Comparison of ENCODE assay signal across 23 mouse cellular contexts in genomic region chr11:117228139-117228538, GRCm38 (mm10). TPM values are rescaled to one million over a fixed set of nuclear protein-coding genes. Genes with fewer than 3 reads are reported as not detected.
DNase-seq lines count a peak whose midpoint lies in the region; ATAC-seq lines count a peak whose summit lies in the region.
"Had no signal": no experiment of that assay in that cellular context is flagged by ENCODE, and none has a peak within 500 bp of the region (broad histone marks: within the 10 kb centered on the region; RNA-seq: fewer than 3 reads in every experiment).

No protein-coding gene starts in this region.

- WGBS in lung, embryonic 15.5 days: 53% methylated on average over 10 of the region's 10 CpGs
- WGBS in embryonic facial prominence, embryonic 13.5 days: 27% methylated on average over 10 of the region's 10 CpGs
- WGBS in limb, embryonic 15.5 days: 49% methylated on average over 10 of the region's 10 CpGs
- WGBS in kidney, embryonic 14.5 days: 50% methylated on average over 10 of the region's 10 CpGs
- WGBS in midbrain, embryonic 13.5 days: 59% methylated on average over 10 of the region's 10 CpGs

- H3K36me3 ChIP-seq in lung, embryonic 15.5 days: no peaks in the 10 kb centered on the region
- no peaks in the 10 kb centered on the region for H3K36me3 ChIP-seq in embryonic facial prominence, embryonic 13.5 days
- no peaks in the 10 kb centered on the region for H3K36me3 ChIP-seq in limb, embryonic 15.5 days
- no peaks in the 10 kb centered on the region for H3K36me3 ChIP-seq in kidney, embryonic 14.5 days (ENCODE audit: control insufficient read depth, insufficient read depth, low read length)
- H3K36me3 ChIP-seq in midbrain, embryonic 13.5 days: no peaks in the 10 kb centered on the region
- H3K36me3 ChIP-seq: forebrain, embryonic 10.5 days; heart, embryonic 13.5 days; hindbrain, embryonic 15.5 days; liver, embryonic 13.5 days; midbrain, embryonic 12.5 days had no signal

- no peak for ATAC-seq in lung, embryonic 15.5 days (ENCODE audit: borderline replicate concordance, extremely low read depth, low FRiP score, low TSS enrichment)
- ATAC-seq in embryonic facial prominence, embryonic 13.5 days (ENCODE audit: insufficient number of reproducible peaks, insufficient read depth, low FRiP score, low TSS enrichment, low read depth): no peak
- ATAC-seq in limb, embryonic 15.5 days (ENCODE audit: insufficient number of reproducible peaks, low FRiP score, low TSS enrichment, low read depth): no peak
- no peak for ATAC-seq in kidney, embryonic 14.5 days (ENCODE audit: low FRiP score, low TSS enrichment)
- ATAC-seq in midbrain, embryonic 13.5 days: no peak
- ATAC-seq: CD4-positive, CD25-positive, alpha-beta regulatory T cell, adult 4 months had no signal

- H3K27me3 ChIP-seq in lung, embryonic 15.5 days: no peaks in the 10 kb centered on the region
- no peaks in the 10 kb centered on the region for H3K27me3 ChIP-seq in embryonic facial prominence, embryonic 13.5 days
- no peaks in the 10 kb centered on the region for H3K27me3 ChIP-seq in limb, embryonic 15.5 days
- no peaks in the 10 kb centered on the region for H3K27me3 ChIP-seq in kidney, embryonic 14.5 days (ENCODE audit: control insufficient read depth, insufficient read depth, low read length)
- H3K27me3 ChIP-seq in midbrain, embryonic 13.5 days: peaks cover 2% of the 10 kb centered on the region; the same call in 1 of the 2 replicates
- H3K27me3 ChIP-seq: heart, embryonic 13.5 days; hindbrain, embryonic 15.5 days had no signal

- H3K4me3 ChIP-seq in lung, embryonic 15.5 days: no peak overlapping the region
- no peak overlapping the region for H3K4me3 ChIP-seq in embryonic facial prominence, embryonic 13.5 days
- H3K4me3 ChIP-seq in limb, embryonic 15.5 days: no peak overlapping the region
- no peak overlapping the region for H3K4me3 ChIP-seq in kidney, embryonic 14.5 days (ENCODE audit: low read length)
- H3K4me3 ChIP-seq in midbrain, embryonic 13.5 days (replicated peaks): no peak overlapping the region
- H3K4me3 ChIP-seq: forebrain, embryonic 10.5 days; heart, embryonic 13.5 days; hindbrain, embryonic 15.5 days; left cerebral cortex, adult 2 months; liver, embryonic 13.5 days; midbrain, embryonic 12.5 days had no signal

- H3K27ac ChIP-seq in lung, embryonic 15.5 days: peak overlapping the region; percentile 7; the same call in 1 of the 2 replicates
- H3K27ac ChIP-seq in embryonic facial prominence, embryonic 13.5 days: peak overlapping the region; percentile 72
- H3K27ac ChIP-seq in limb, embryonic 15.5 days: peak overlapping the region; percentile 50
- H3K27ac ChIP-seq in kidney, embryonic 14.5 days (ENCODE audit: low read depth, low read length): no peak overlapping the region
- no peak overlapping the region for H3K27ac ChIP-seq in midbrain, embryonic 13.5 days
- H3K27ac ChIP-seq: forebrain, embryonic 10.5 days; heart, embryonic 13.5 days; hindbrain, embryonic 15.5 days; left cerebral cortex, adult 2 months; liver, embryonic 13.5 days; midbrain, embryonic 12.5 days had no signal

- peaks cover 58% of the 10 kb centered on the region for H3K4me1 ChIP-seq in lung, embryonic 15.5 days
- peaks cover 40% of the 10 kb centered on the region for H3K4me1 ChIP-seq in embryonic facial prominence, embryonic 13.5 days
- peaks cover 32% of the 10 kb centered on the region for H3K4me1 ChIP-seq in limb, embryonic 15.5 days
- H3K4me1 ChIP-seq in kidney, embryonic 14.5 days (ENCODE audit: control insufficient read depth, insufficient read depth, low read length): peaks cover 14% of the 10 kb centered on the region
- H3K4me1 ChIP-seq in midbrain, embryonic 13.5 days (replicated peaks): peaks cover 13% of the 10 kb centered on the region

- DNase-seq in lung, postnatal 4 days: no peak
- DNase-seq in Muller cell, postnatal 12 days (ENCODE audit: inconsistent ontology term): peak; percentile 32
- no peak for DNase-seq in urinary bladder, postnatal 10 days (ENCODE audit: low spot score)
- DNase-seq: cerebellum, adult 9-10 months; heart, adult 11 months; kidney, adult 18-20 months; kidney, postnatal 14 days; left cerebral cortex, postnatal 4 days; liver, embryonic 13.5 days; lung, embryonic 14.5 days; right cerebral cortex, postnatal 4 days; thymus, postnatal 25 days had no signal

- H3K9ac ChIP-seq in lung, embryonic 15.5 days: no peak overlapping the region
- peak overlapping the region; percentile 44; the same call in 1 of the 2 replicates for H3K9ac ChIP-seq in embryonic facial prominence, embryonic 13.5 days
- H3K9ac ChIP-seq in limb, embryonic 15.5 days: no peak overlapping the region
- no peak overlapping the region for H3K9ac ChIP-seq in kidney, embryonic 14.5 days (ENCODE audit: low read depth, low read length)
- no peak overlapping the region for H3K9ac ChIP-seq in midbrain, embryonic 13.5 days (replicated peaks)
- H3K9ac ChIP-seq: heart, embryonic 13.5 days; hindbrain, embryonic 15.5 days; liver, embryonic 13.5 days; lung, embryonic 14.5 days; midbrain, embryonic 12.5 days had no signal

- no peak overlapping the region for H3K4me2 ChIP-seq in lung, embryonic 15.5 days
- no peak overlapping the region; the same call in 1 of the 2 replicates for H3K4me2 ChIP-seq in embryonic facial prominence, embryonic 13.5 days
- no peak overlapping the region for H3K4me2 ChIP-seq in limb, embryonic 15.5 days
- no peak overlapping the region for H3K4me2 ChIP-seq in kidney, embryonic 14.5 days (replicated peaks; ENCODE audit: low read depth, low read length)
- no peak overlapping the region for H3K4me2 ChIP-seq in midbrain, embryonic 13.5 days (replicated peaks)
- H3K4me2 ChIP-seq: heart, embryonic 13.5 days; hindbrain, embryonic 15.5 days; liver, embryonic 13.5 days; lung, embryonic 14.5 days; midbrain, embryonic 12.5 days had no signal

- H3K9me3 ChIP-seq in lung, embryonic 15.5 days: no peaks in the 10 kb centered on the region
- no peaks in the 10 kb centered on the region for H3K9me3 ChIP-seq in embryonic facial prominence, embryonic 13.5 days
- H3K9me3 ChIP-seq in limb, embryonic 15.5 days: no peaks in the 10 kb centered on the region
- H3K9me3 ChIP-seq in kidney, embryonic 14.5 days (ENCODE audit: control insufficient read depth, low read length): no peaks in the 10 kb centered on the region
- H3K9me3 ChIP-seq in midbrain, embryonic 13.5 days: no peaks in the 10 kb centered on the region
- H3K9me3 ChIP-seq: forebrain, embryonic 10.5 days; heart, embryonic 13.5 days; hindbrain, embryonic 15.5 days; liver, embryonic 13.5 days; midbrain, embryonic 12.5 days had no signal

RNA-seq across cellular contexts. Expression of gene Sept9, which starts 28.7 kb away (rescaled TPM):
- polyA plus RNA-seq in lung, embryonic 15.5 days (2015; fragmentation: Nextera tagmentation; extraction: Ambion mirVana): 141 and 145 TPM in 2 replicates
- 186 and 202 TPM in 2 replicates for polyA plus RNA-seq in embryonic facial prominence, embryonic 13.5 days (2015; fragmentation: Nextera tagmentation; extraction: Ambion mirVana)
- polyA plus RNA-seq in limb, embryonic 15.5 days (2015; fragmentation: Nextera tagmentation; extraction: Ambion mirVana): 135 and 139 TPM in 2 replicates
- polyA plus RNA-seq in kidney, embryonic 14.5 days (2014; fragmentation: Nextera tagmentation; extraction: Ambion mirVana): 96.6 and 104 TPM in 2 replicates
- 121 and 125 TPM in 2 replicates for polyA plus RNA-seq in midbrain, embryonic 13.5 days (2015; fragmentation: Nextera tagmentation; extraction: Ambion mirVana)

Comparison
In these comparisons a context has a peak if more than half of its experiments do, and no peak if none do; other contexts are left out.
1. H3K27ac ChIP-seq: peak in lung, embryonic 15.5 days (single experiment), embryonic facial prominence, embryonic 13.5 days (single experiment) and limb, embryonic 15.5 days (single experiment); none in kidney, embryonic 14.5 days (single experiment) and midbrain, embryonic 13.5 days (single experiment).